Mouse (Mus musculus): ENCODE measurements at regions not wholly inside any gene's neighbourhood (a gene's known extent, or its start where the extent isn't known, plus 50 kb on each side); places are given as distances from the start of the nearest gene placed in this dataset.

DNA sequence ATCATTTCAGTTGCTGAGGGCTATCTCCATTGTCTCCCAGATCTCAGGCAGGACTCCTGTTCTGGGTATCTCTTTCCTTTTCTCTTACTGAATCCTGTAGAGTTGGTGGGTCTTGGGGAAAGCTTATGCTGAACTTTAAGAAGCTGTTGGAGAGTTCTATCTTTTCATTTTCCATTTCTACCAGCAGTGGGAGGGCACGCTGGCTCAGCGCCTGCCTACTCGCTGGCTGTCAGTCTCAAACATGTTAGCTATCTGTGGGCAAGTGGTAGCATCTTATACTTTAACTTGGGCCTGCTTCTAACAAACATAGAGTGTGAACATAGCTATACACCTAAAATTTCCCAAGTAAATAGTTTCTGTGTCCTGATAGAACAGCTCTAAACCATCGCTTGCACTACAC is 125.2 kb upstream of the Pum3 start:
- no peaks in the 10 kb centered on the region for H3K4me1 ChIP-seq (replicated peaks; ENCODE audit: control insufficient read depth, insufficient read depth, low read length)
- no peak overlapping the region for H3K27ac ChIP-seq (ENCODE audit: low read depth, low read length)
- DNase-seq (ENCODE audit: low spot score) (no peak), ATAC-seq (replicated peaks; ENCODE audit: low FRiP score) (no peak)
- no peak overlapping the region for H3K4me3 ChIP-seq (ENCODE audit: low read depth, low read length)
- no peaks in the 10 kb centered on the region for H3K27me3 ChIP-seq (ENCODE audit: control insufficient read depth, insufficient read depth, low read length)
- H3K4me2 ChIP-seq (ENCODE audit: low read depth, low read length, severe bottlenecking): no peak overlapping the region
- WGBS: 93% methylated on average over 4 of the region's 4 CpGs
- H3K9ac ChIP-seq (ENCODE audit: low read length): no peak overlapping the region
- H3K36me3 ChIP-seq (ENCODE audit: control insufficient read depth, insufficient read depth, low read length): no peaks in the 10 kb centered on the region
- no peaks in the 10 kb centered on the region for H3K9me3 ChIP-seq (ENCODE audit: control insufficient read depth, low read length)

DNA sequence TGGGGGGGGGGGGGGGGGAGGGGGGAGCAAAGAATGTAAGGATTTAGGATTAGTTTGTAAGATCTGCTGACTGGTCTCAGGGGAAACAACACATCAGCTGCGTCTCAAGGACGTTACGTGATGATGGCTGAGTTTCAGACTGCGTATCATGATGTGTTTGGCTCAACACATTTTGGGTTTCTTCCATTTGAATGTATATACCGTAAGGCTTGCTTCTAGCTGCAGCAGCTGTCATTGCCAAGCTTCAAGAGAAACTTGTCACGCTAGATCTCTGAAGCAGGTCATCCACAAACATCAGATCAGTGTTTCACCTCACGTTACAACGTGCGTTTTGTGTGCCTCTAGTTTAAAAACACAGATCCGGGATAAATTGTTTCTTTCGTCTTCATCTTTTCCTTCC is 123.6 kb upstream of the Pum3 start:
- Histone ChIP-seq H3K4me1 (replicated peaks; ENCODE audit: control insufficient read depth, insufficient read depth, low read length) (no peaks in the 10 kb centered on the region), H3K9me3 (ENCODE audit: control insufficient read depth, low read length) (no peaks in the 10 kb centered on the region), H3K9ac (ENCODE audit: low read length) (no peak overlapping the region), H3K36me3 (ENCODE audit: control insufficient read depth, insufficient read depth, low read length) (no peaks in the 10 kb centered on the region), H3K4me3 (ENCODE audit: low read depth, low read length) (no peak overlapping the region), H3K27ac (ENCODE audit: low read depth, low read length) (no peak overlapping the region), H3K27me3 (ENCODE audit: control insufficient read depth, insufficient read depth, low read length) (no peaks in the 10 kb centered on the region), H3K4me2 (ENCODE audit: low read depth, low read length, severe bottlenecking) (no peak overlapping the region)
- ATAC-seq (replicated peaks; ENCODE audit: low FRiP score) (no peak), DNase-seq (ENCODE audit: low spot score) (no peak)
- WGBS: 79% methylated on average over 11 of the region's 11 CpGs

- Histone ChIP-seq H3K4me1 (replicated peaks; ENCODE audit: control insufficient read depth, insufficient read depth, low read length) (no peaks in the 10 kb centered on the region), H3K9me3 (ENCODE audit: control insufficient read depth, low read length) (no peaks in the 10 kb centered on the region), H3K27me3 (ENCODE audit: control insufficient read depth, insufficient read depth, low read length) (no peaks in the 10 kb centered on the region), H3K36me3 (ENCODE audit: control insufficient read depth, insufficient read depth, low read length) (no peaks in the 10 kb centered on the region), H3K9ac (ENCODE audit: low read length) (no peak overlapping the region), H3K27ac (ENCODE audit: low read depth, low read length) (no peak overlapping the region), H3K4me2 (ENCODE audit: low read depth, low read length, severe bottlenecking) (no peak overlapping the region), H3K4me3 (ENCODE audit: low read depth, low read length) (no peak overlapping the region)
- no peak for ATAC-seq (replicated peaks; ENCODE audit: low FRiP score)
- 87% methylated on average over 3 of the region's 3 CpGs for WGBS
- DNase-seq (ENCODE audit: low spot score): no peak
Observed at GRCm38 (mm10) chr19:27537746-27538145, 108.1 kb upstream of the Pum3 start.

- no peak for DNase-seq (ENCODE audit: low spot score)
- WGBS: 72% methylated on average over 9 of the region's 9 CpGs
- Histone ChIP-seq H3K4me2 (ENCODE audit: low read depth, low read length, severe bottlenecking) (no peak overlapping the region), H3K9me3 (ENCODE audit: control insufficient read depth, low read length) (no peaks in the 10 kb centered on the region), H3K27ac (ENCODE audit: low read depth, low read length) (no peak overlapping the region), H3K4me3 (ENCODE audit: low read depth, low read length) (no peak overlapping the region), H3K36me3 (ENCODE audit: control insufficient read depth, insufficient read depth, low read length) (no peaks in the 10 kb centered on the region), H3K4me1 (replicated peaks; ENCODE audit: control insufficient read depth, insufficient read depth, low read length) (no peaks in the 10 kb centered on the region), H3K9ac (ENCODE audit: low read length) (no peak overlapping the region), H3K27me3 (ENCODE audit: control insufficient read depth, insufficient read depth, low read length) (no peaks in the 10 kb centered on the region)
- no peak for ATAC-seq (replicated peaks; ENCODE audit: low FRiP score)
Observed at GRCm38 (mm10) chr19:27537066-27537465, 107.4 kb upstream of the Pum3 start.

DNA sequence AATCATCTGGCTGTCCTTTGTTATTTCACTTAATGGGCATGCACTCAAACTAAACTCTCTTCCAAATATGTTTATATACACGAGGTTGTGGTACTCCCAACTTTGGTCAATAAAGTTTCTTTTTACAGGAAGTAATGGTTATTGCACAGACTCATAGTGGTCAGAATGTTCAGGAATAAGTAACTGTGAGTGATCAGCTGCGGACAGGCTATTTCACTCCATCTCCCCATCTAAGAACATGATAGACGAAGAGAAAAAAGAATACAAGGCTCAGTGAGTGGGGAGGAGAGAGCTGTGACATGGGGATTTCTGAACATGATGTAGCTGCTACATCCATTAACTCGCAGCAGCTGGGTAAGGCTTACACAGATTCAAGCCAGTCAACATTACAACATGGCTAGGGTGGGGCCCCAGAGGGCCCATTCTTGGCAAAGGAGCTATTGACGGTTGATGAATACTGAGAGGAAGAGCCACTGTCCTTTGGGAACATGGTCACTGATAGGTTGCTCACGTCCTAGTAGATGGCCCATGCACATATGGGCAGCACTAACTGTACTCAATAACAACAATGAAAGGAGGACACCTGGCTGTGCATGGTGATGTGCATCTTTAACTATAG is 98.4 kb upstream of the Pum3 start:
- Histone ChIP-seq H3K9me3 (ENCODE audit: control insufficient read depth, low read length) (no peaks in the 10 kb centered on the region), H3K9ac (ENCODE audit: low read length) (no peak overlapping the region), H3K27me3 (ENCODE audit: control insufficient read depth, insufficient read depth, low read length) (no peaks in the 10 kb centered on the region), H3K4me2 (ENCODE audit: low read depth, low read length, severe bottlenecking) (no peak overlapping the region), H3K4me1 (replicated peaks; ENCODE audit: control insufficient read depth, insufficient read depth, low read length) (no peaks in the 10 kb centered on the region), H3K4me3 (ENCODE audit: low read depth, low read length) (no peak overlapping the region), H3K36me3 (ENCODE audit: control insufficient read depth, insufficient read depth, low read length) (no peaks in the 10 kb centered on the region), H3K27ac (ENCODE audit: low read depth, low read length) (no peak overlapping the region)
- ATAC-seq (replicated peaks; ENCODE audit: low FRiP score) (no peak), DNase-seq (ENCODE audit: low spot score) (no peak)
- 87% methylated on average over 6 of the region's 6 CpGs for WGBS

GRCm38 (mm10) chr19:27519326-27520061 is 89.9 kb upstream of the Pum3 start:
- H3K4me2 ChIP-seq (ENCODE audit: low read depth, low read length, severe bottlenecking): no peak overlapping the region
- H3K9me3 ChIP-seq (ENCODE audit: control insufficient read depth, low read length): no peaks in the 10 kb centered on the region
- no peak overlapping the region for H3K27ac ChIP-seq (ENCODE audit: low read depth, low read length)
- DNase-seq (ENCODE audit: low spot score) (no peak), ATAC-seq (replicated peaks; ENCODE audit: low FRiP score) (no peak)
- H3K4me3 ChIP-seq (ENCODE audit: low read depth, low read length): no peak overlapping the region
- no peak overlapping the region for H3K9ac ChIP-seq (ENCODE audit: low read length)
- no peaks in the 10 kb centered on the region for H3K36me3 ChIP-seq (ENCODE audit: control insufficient read depth, insufficient read depth, low read length)
- H3K27me3 ChIP-seq (ENCODE audit: control insufficient read depth, insufficient read depth, low read length): no peaks in the 10 kb centered on the region
- H3K4me1 ChIP-seq (replicated peaks; ENCODE audit: control insufficient read depth, insufficient read depth, low read length): no peaks in the 10 kb centered on the region
- WGBS: 85% methylated on average over 5 of the region's 5 CpGs

GRCm38 (mm10) chr19:27514267-27514666 is 84.6 kb upstream of the Pum3 start:
- DNase-seq (ENCODE audit: low spot score) (no peak), ATAC-seq (replicated peaks; ENCODE audit: low FRiP score) (no peak)
- no peaks in the 10 kb centered on the region for H3K9me3 ChIP-seq (ENCODE audit: control insufficient read depth, low read length)
- H3K27ac ChIP-seq (ENCODE audit: low read depth, low read length): no peak overlapping the region
- H3K9ac ChIP-seq (ENCODE audit: low read length): no peak overlapping the region
- H3K4me1 ChIP-seq (replicated peaks; ENCODE audit: control insufficient read depth, insufficient read depth, low read length): no peaks in the 10 kb centered on the region
- no peak overlapping the region for H3K4me3 ChIP-seq (ENCODE audit: low read depth, low read length)
- WGBS: 91% methylated on average over 3 of the region's 3 CpGs
- H3K27me3 ChIP-seq (ENCODE audit: control insufficient read depth, insufficient read depth, low read length): no peaks in the 10 kb centered on the region
- no peak overlapping the region for H3K4me2 ChIP-seq (ENCODE audit: low read depth, low read length, severe bottlenecking)
- no peaks in the 10 kb centered on the region for H3K36me3 ChIP-seq (ENCODE audit: control insufficient read depth, insufficient read depth, low read length)

GRCm38 (mm10) chr19:27513535-27513934 is 83.9 kb upstream of the Pum3 start:
- ATAC-seq (replicated peaks; ENCODE audit: low FRiP score) (no peak), DNase-seq (ENCODE audit: low spot score) (no peak)
- Histone ChIP-seq H3K4me1 (replicated peaks; ENCODE audit: control insufficient read depth, insufficient read depth, low read length) (no peaks in the 10 kb centered on the region), H3K27ac (ENCODE audit: low read depth, low read length) (no peak overlapping the region), H3K27me3 (ENCODE audit: control insufficient read depth, insufficient read depth, low read length) (no peaks in the 10 kb centered on the region), H3K9me3 (ENCODE audit: control insufficient read depth, low read length) (no peaks in the 10 kb centered on the region), H3K36me3 (ENCODE audit: control insufficient read depth, insufficient read depth, low read length) (no peaks in the 10 kb centered on the region), H3K4me2 (ENCODE audit: low read depth, low read length, severe bottlenecking) (no peak overlapping the region), H3K9ac (ENCODE audit: low read length) (no peak overlapping the region), H3K4me3 (ENCODE audit: low read depth, low read length) (no peak overlapping the region)
- 93% methylated on average over 1 of the region's 1 CpGs for WGBS

- WGBS: 52% methylated on average over 6 of the region's 6 CpGs
- Histone ChIP-seq H3K4me1 (replicated peaks; ENCODE audit: control insufficient read depth, insufficient read depth, low read length) (no peaks in the 10 kb centered on the region), H3K4me3 (ENCODE audit: low read depth, low read length) (no peak overlapping the region), H3K27me3 (ENCODE audit: control insufficient read depth, insufficient read depth, low read length) (no peaks in the 10 kb centered on the region), H3K9me3 (ENCODE audit: control insufficient read depth, low read length) (no peaks in the 10 kb centered on the region), H3K9ac (ENCODE audit: low read length) (no peak overlapping the region), H3K36me3 (ENCODE audit: control insufficient read depth, insufficient read depth, low read length) (no peaks in the 10 kb centered on the region), H3K4me2 (ENCODE audit: low read depth, low read length, severe bottlenecking) (no peak overlapping the region), H3K27ac (ENCODE audit: low read depth, low read length) (no peak overlapping the region)
- ATAC-seq (replicated peaks; ENCODE audit: low FRiP score) (no peak), DNase-seq (ENCODE audit: low spot score) (no peak)
Observed at GRCm38 (mm10) chr19:27511340-27511739, 81.7 kb upstream of the Pum3 start.

Data from forebrain, embryonic 11.5 days (tissue).